Mouse (Mus musculus) MEL (cell line): ENCODE data around the gene Spsb2. TPM values are rescaled to one million over a fixed set of nuclear protein-coding genes. Genes with fewer than 3 reads are reported as not detected.
A peak's percentile ranks its signal among the peaks of the same experiment; 100 is the strongest.

Source experiments
- DNase-seq: peaks from one replicate; pipeline ENCODE4 v3.0.0; 2011; ENCODE audit warnings: low read depth, low spot score
- H3K27ac ChIP-seq: 2 replicates; pipeline ENCODE4 v1.5.1; 2012; ENCODE audit warnings: low read depth, mild to moderate bottlenecking, control low read depth, low read length, moderate library complexity; ENCODE audit not compliant: control insufficient read depth
- H3K27me3 ChIP-seq, 2 experiments: fragments of 150-350 bp in 1 of 2; sonication (generic) in 1 of 2; 2 replicates each; pipeline ENCODE4 v1.6.1; 2012; ENCODE audit warnings: low read length in 2 of 2, mild to moderate bottlenecking in 2 of 2, improper control_type of control experiment in 1 of 2, moderate library complexity in 1 of 2; ENCODE audit not compliant: insufficient read depth in 2 of 2, control insufficient read depth in 1 of 2
- H3K36me3 ChIP-seq, 2 experiments: 2 replicates each; pipeline ENCODE4 v1.6.1; 2012 to 2014; ENCODE audit warnings: low read length in 2 of 2, improper control_type of control experiment in 1 of 2, inconsistent platforms in 1 of 2, mild to moderate bottlenecking in 1 of 2; ENCODE audit not compliant: insufficient read depth in 2 of 2, control insufficient read depth in 1 of 2
- H3K4me1 ChIP-seq, 2 experiments: fragments of 150-350 bp in 1 of 2; sonication (generic) in 1 of 2; 2 replicates each; pipeline ENCODE4 v1.6.1; 2012; ENCODE audit warnings: low read length in 2 of 2, improper control_type of control experiment in 1 of 2, mild to moderate bottlenecking in 1 of 2; ENCODE audit not compliant: insufficient read depth in 2 of 2, control insufficient read depth in 1 of 2
- H3K4me3 ChIP-seq, 2 experiments: fragments of 150-350 bp in 1 of 2; sonication (generic) in 1 of 2; 2 replicates each; pipeline ENCODE4 v1.5.1; 2012; ENCODE audit warnings: low read depth in 2 of 2, low read length in 2 of 2, mild to moderate bottlenecking in 2 of 2, moderate library complexity in 2 of 2, control low read depth in 1 of 2, improper control_type of control experiment in 1 of 2; ENCODE audit not compliant: control insufficient read depth in 1 of 2, insufficient read depth in 1 of 2
- H3K79me2 ChIP-seq: 2 replicates; pipeline ENCODE4 v1.6.1; 2012; ENCODE audit warnings: mild to moderate bottlenecking, low read length, moderate library complexity; ENCODE audit not compliant: control insufficient read depth, poor library complexity, insufficient read depth
- H3K9ac ChIP-seq: 2 replicates; pipeline ENCODE4 v1.6.1; 2012; ENCODE audit warnings: low read depth, mild to moderate bottlenecking, control low read depth, low read length, moderate library complexity; ENCODE audit not compliant: control insufficient read depth, poor library complexity, severe bottlenecking
- H3K9me3 ChIP-seq: fragments of 150-350 bp; sonication (generic); replicated peaks from 2 replicates; pipeline ENCODE4 v1.6.1; 2012; ENCODE audit warnings: mild to moderate bottlenecking, low read length, improper control_type of control experiment, moderate library complexity; ENCODE audit not compliant: insufficient read depth
- BHLHE40 ChIP-seq: IDR thresholded peaks from 2 replicates; pipeline ENCODE4 v1.6.1; 2012; ENCODE audit warnings: low read depth, mild to moderate bottlenecking, inconsistent platforms, low read length, improper control_type of control experiment, borderline replicate concordance
- CHD2 ChIP-seq: IDR thresholded peaks from 2 replicates; pipeline ENCODE4 v1.6.1; 2011; ENCODE audit warnings: low read length, improper control_type of control experiment
- ELF1 ChIP-seq: IDR thresholded peaks from 2 replicates; pipeline ENCODE4 v1.6.1; 2014; ENCODE audit warnings: low read depth, mild to moderate bottlenecking, inconsistent platforms, low read length, improper control_type of control experiment, moderate library complexity
- EP300 ChIP-seq, 2 experiments: IDR thresholded peaks; 2 replicates each; pipeline ENCODE4 v1.6.1; 2011; ENCODE audit warnings: improper control_type of control experiment in 2 of 2, low read length in 2 of 2, low read depth in 1 of 2, mild to moderate bottlenecking in 1 of 2
- GATA1 ChIP-seq: IDR thresholded peaks from 2 replicates; pipeline ENCODE4 v1.6.1; 2011; ENCODE audit warnings: low read depth, low read length, improper control_type of control experiment
- HCFC1 ChIP-seq: IDR thresholded peaks from 2 replicates; pipeline ENCODE4 v1.6.1; 2012; ENCODE audit warnings: low read depth, mild to moderate bottlenecking, inconsistent platforms, low read length, improper control_type of control experiment, moderate library complexity
- MAFK ChIP-seq: IDR thresholded peaks from 2 replicates; pipeline ENCODE4 v1.6.1; 2011; ENCODE audit warnings: low read depth, mild to moderate bottlenecking, low read length, improper control_type of control experiment, borderline replicate concordance
- MAX ChIP-seq: IDR thresholded peaks from 2 replicates; pipeline ENCODE4 v1.6.1; 2011; ENCODE audit warnings: low read length, improper control_type of control experiment
- MAZ ChIP-seq: IDR thresholded peaks from 2 replicates; pipeline ENCODE4 v1.6.1; 2012; ENCODE audit warnings: low read depth, mild to moderate bottlenecking, inconsistent platforms, low read length, improper control_type of control experiment
- MXI1 ChIP-seq: IDR thresholded peaks from 2 replicates; pipeline ENCODE4 v1.6.1; 2011; ENCODE audit warnings: mild to moderate bottlenecking, low read depth, low read length, improper control_type of control experiment
- MYC ChIP-seq: IDR thresholded peaks from 2 replicates; pipeline ENCODE4 v1.6.1; 2011; ENCODE audit warnings: low read depth, mild to moderate bottlenecking, low read length, improper control_type of control experiment, moderate library complexity
- NRF1 ChIP-seq: IDR thresholded peaks from 2 replicates; pipeline ENCODE4 v1.6.1; 2014; ENCODE audit warnings: low read depth, mild to moderate bottlenecking, inconsistent platforms, low read length, improper control_type of control experiment, moderate library complexity; ENCODE audit not compliant: poor library complexity, insufficient read depth, severe bottlenecking
- POLR2AphosphoS2 ChIP-seq: IDR thresholded peaks from 2 replicates; pipeline ENCODE4 v1.6.1; 2011; ENCODE audit warnings: low read length, improper control_type of control experiment
- RAD21 ChIP-seq: IDR thresholded peaks from 2 replicates; pipeline ENCODE4 v1.6.1; 2011; ENCODE audit warnings: mild to moderate bottlenecking, low read depth, low read length, improper control_type of control experiment
- RCOR1 ChIP-seq: IDR thresholded peaks from 2 replicates; pipeline ENCODE4 v1.6.1; 2012; ENCODE audit warnings: low read depth, mild to moderate bottlenecking, inconsistent platforms, low read length, improper control_type of control experiment
- SIN3A ChIP-seq: IDR thresholded peaks from 2 replicates; pipeline ENCODE4 v1.6.1; 2012; ENCODE audit warnings: low read length, improper control_type of control experiment, inconsistent platforms
- SMC3 ChIP-seq: IDR thresholded peaks from 2 replicates; pipeline ENCODE4 v1.6.1; 2011; ENCODE audit warnings: low read depth, low read length, improper control_type of control experiment
- TCF12 ChIP-seq: IDR thresholded peaks from 2 replicates; pipeline ENCODE4 v1.6.1; 2014; ENCODE audit warnings: low read depth, mild to moderate bottlenecking, inconsistent platforms, low read length, improper control_type of control experiment, moderate library complexity
- USF2 ChIP-seq, 2 experiments: IDR thresholded peaks; 2 replicates each; pipeline ENCODE4 v1.6.1; 2011 to 2012; ENCODE audit warnings: improper control_type of control experiment in 2 of 2, low read length in 2 of 2, borderline replicate concordance in 1 of 2, inconsistent platforms in 1 of 2, low read depth in 1 of 2, mild to moderate bottlenecking in 1 of 2; ENCODE audit not compliant: insufficient read depth in 1 of 2
- ZC3H11A ChIP-seq: IDR thresholded peaks from 2 replicates; pipeline ENCODE4 v1.6.1; 2012; ENCODE audit warnings: low read depth, mild to moderate bottlenecking, inconsistent platforms, low read length, improper control_type of control experiment
- polyA plus RNA-seq, 2 experiments: library from polyadenylated mRNA; stranded (reverse) in 1 of 2; unstranded in 1 of 2; fragments of >175 nt in 1 of 2; fragments of >200 nt in 1 of 2; gene quantifications; 2 replicates each; pipeline versions ENCODE4 v1.2.1 to v1.2.4; 2012; ENCODE audit warnings: low replicate concordance in 2 of 2, low read depth in 1 of 2; ENCODE audit not compliant: insufficient read length in 2 of 2, insufficient read depth in 1 of 2, missing spikeins in 1 of 2
- total RNA-seq: library from RNA; depleted of rRNA; stranded (reverse); fragments of 300-350 nt; gene quantifications from 2 replicates; pipeline ENCODE4 v1.2.3, GENCODE M21; 2012

The Spsb2 gene
- total and polyA plus RNA-seq, 3 experiments = 7.3 to 7.7 TPM; not detected in 1

DNA sequence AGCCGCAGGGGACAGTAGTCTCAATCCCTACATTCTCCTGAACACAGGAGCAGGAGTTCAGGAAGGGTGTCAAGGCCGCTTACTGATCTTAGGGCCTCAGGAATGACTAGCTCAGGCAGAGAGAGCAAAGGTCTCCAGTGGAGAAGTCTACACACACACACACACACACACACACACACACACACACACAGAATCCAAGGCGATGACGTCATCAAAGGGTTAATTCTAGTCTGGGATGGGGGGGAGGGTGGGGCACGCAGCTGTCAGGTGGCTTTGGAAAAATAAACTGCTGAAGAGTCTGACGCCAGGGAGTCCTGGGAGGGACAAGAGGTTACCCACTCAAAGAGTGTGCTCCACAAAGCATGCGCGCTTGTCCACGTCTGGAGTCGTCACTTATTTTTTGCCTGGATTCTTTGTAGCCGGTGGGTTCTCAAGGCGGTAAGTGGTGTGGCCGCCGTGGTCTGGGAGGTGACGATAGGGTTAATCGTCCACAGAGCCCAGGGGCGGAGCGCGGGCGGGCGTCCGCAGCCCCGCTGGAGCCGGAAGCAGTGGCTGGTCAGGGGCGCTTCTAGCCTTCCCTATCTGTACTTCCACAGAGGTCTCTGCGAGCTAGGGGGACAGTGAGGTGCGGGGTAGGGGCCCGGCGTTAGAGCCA, at the start of gene Spsb2 (continued):
- TF ChIP-seq SMC3 (no peak), RCOR1 (no peak), TCF12 (no peak)

DNA sequence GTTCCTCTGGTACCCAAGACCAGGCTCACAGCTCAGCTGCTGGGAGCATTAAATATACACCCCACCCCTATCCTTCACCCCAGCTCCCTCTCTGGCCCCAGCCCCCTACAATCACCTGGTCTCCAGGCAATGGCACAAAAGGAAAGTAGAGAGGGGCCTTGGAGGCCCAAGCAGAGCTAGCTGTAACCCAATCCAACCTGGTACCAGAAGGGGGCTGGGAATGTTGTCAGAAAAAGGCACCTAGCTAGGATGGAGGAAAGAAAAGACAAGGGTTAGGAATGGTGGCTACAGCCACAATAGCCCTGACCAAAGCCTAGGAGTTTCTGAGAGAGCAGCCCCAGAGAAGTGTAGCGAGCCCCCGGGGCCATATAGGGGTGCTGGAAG, 49.6 kb upstream of the Spsb2 start:
- Histone ChIP-seq H3K9ac (peak overlapping the region; percentile 71), H3K27ac (peak overlapping the region; percentile 24; the same call in 1 of the 2 replicates), H3K9me3 (no peaks in the 10 kb centered on the region), H3K4me3 (peak overlapping the region; percentile 31 to 40; a peak in 3 of 4 replicates), H3K79me2 (peaks cover 14% of the 10 kb centered on the region), H3K36me3 (peaks cover 0 to 2% of the 10 kb centered on the region in 2 experiments; a peak in 1 of 4 replicates)
- DNase-seq = no peak
- TF ChIP-seq USF2 (IDR thresholded peaks at IDR 0.05; ENCODE audit: borderline replicate concordance in 1 of 2, insufficient read depth in 1 of 2, low read depth in 1 of 2, low read length in 2 of 2) = no peak
- no peak for TF ChIP-seq MAFK
- TF ChIP-seq CHD2 = no peak
- TF ChIP-seq EP300 (IDR thresholded peaks at IDR 0.05; ENCODE audit: low read depth in 1 of 2, low read length in 2 of 2) = no peak
- TF ChIP-seq GATA1 = no peak
- no peak for TF ChIP-seq RAD21
- TF ChIP-seq SIN3A = no peak
- no peak for TF ChIP-seq ZC3H11A
- no peak for TF ChIP-seq POLR2AphosphoS2
- TF ChIP-seq MXI1 = no peak
- TF ChIP-seq ELF1 = no peak
- no peak for TF ChIP-seq MAZ
- no peak for TF ChIP-seq TCF12
- no peak for TF ChIP-seq MAX
- no peak for TF ChIP-seq HCFC1
- TF ChIP-seq BHLHE40 = no peak
- TF ChIP-seq NRF1 = no peak
- TF ChIP-seq MYC = no peak
- TF ChIP-seq, all 39 proteins: peak for 0
- no peaks in the 10 kb centered on the region for H3K27me3 ChIP-seq
- H3K4me1 ChIP-seq = peaks cover 2 to 32% of the 10 kb centered on the region in 2 experiments; a peak in 3 of 4 replicates
